Mouse (Mus musculus) liver, embryonic 13.5 days (tissue): ENCODE measurements around the gene Mymx. TPM values are rescaled to one million over a fixed set of nuclear protein-coding genes. Genes with fewer than 3 reads are reported as not detected.

ENCODE experiments used
- ATAC-seq: fragments of 200-750 bp; cut with Nextera tagmentation; 2 replicates; pipeline ENCODE4 v1.8.0; 2017; ENCODE audit warnings: low read depth, mild to moderate bottlenecking, moderate number of reproducible peaks, moderate library complexity
- DNase-seq: peaks from one replicate; pipeline ENCODE4 v3.0.0; 2022
- H3K27ac ChIP-seq: fragments of 300-500 bp; sonication (generic); 2 replicates; pipeline ENCODE4 v1.5.1; 2015; ENCODE audit warnings: moderate library complexity, mild to moderate bottlenecking, inconsistent platforms
- H3K27me3 ChIP-seq: fragments of 300-500 bp; sonication (generic); 2 replicates; pipeline ENCODE4 v1.6.1; 2015; ENCODE audit warnings: mild to moderate bottlenecking, inconsistent platforms
- H3K36me3 ChIP-seq: fragments of 300-500 bp; sonication (generic); 2 replicates; pipeline ENCODE4 v1.6.1; 2015; ENCODE audit warnings: mild to moderate bottlenecking, inconsistent platforms
- H3K4me1 ChIP-seq: fragments of 300-500 bp; sonication (generic); replicated peaks from 2 replicates; pipeline ENCODE4 v1.6.1; 2015; ENCODE audit warnings: inconsistent platforms
- H3K4me2 ChIP-seq: fragments of 300-500 bp; sonication (generic); 2 replicates; pipeline ENCODE4 v1.6.1; 2015; ENCODE audit warnings: inconsistent platforms, mild to moderate bottlenecking, moderate library complexity
- H3K4me3 ChIP-seq: fragments of 300-500 bp; sonication (generic); replicated peaks from 2 replicates; pipeline ENCODE4 v1.5.1; 2015; ENCODE audit warnings: mild to moderate bottlenecking, inconsistent platforms
- H3K9ac ChIP-seq: fragments of 300-500 bp; sonication (generic); 2 replicates; pipeline ENCODE4 v1.6.1; 2015; ENCODE audit warnings: mild to moderate bottlenecking, inconsistent platforms
- H3K9me3 ChIP-seq: fragments of 300-500 bp; sonication (generic); replicated peaks from 2 replicates; pipeline ENCODE4 v1.6.1; 2016; ENCODE audit warnings: inconsistent platforms
- WGBS: fragments of 180-500 bp; shearing (Covaris S2); methylation state at CpG from one replicate; pipeline ENCODE4 v1.1.7; 2015; ENCODE audit not compliant: insufficient replicate concordance; 5-methylcytosine and 5-hydroxymethylcytosine counted together
- polyA plus RNA-seq: library from polyadenylated mRNA; unstranded; fragments of >200 nt; fragmentation: Nextera tagmentation; extraction: Ambion mirVana; gene quantifications from 2 replicates; pipeline ENCODE4 v1.2.1, GENCODE M21; 2015

Gene Mymx
- polyA plus RNA-seq, 1 experiment from 2014 or later, result 0.59 TPM

GRCm38 (mm10) chr17:45578242-45578641, 23.7 kb downstream of the Mymx start:
- 62% methylated on average over 5 of the region's 5 CpGs for WGBS
- Histone ChIP-seq H3K9me3 (no peaks in the 10 kb centered on the region), H3K4me1 (peaks cover 72% of the 10 kb centered on the region), H3K9ac (no peak overlapping the region; the same call in 1 of the 2 replicates), H3K4me2 (no peak overlapping the region), H3K27me3 (no peaks in the 10 kb centered on the region), H3K4me3 (no peak overlapping the region), H3K27ac (peak overlapping the region; percentile 37; the same call in 1 of the 2 replicates), H3K36me3 (no peaks in the 10 kb centered on the region)
- no peak for ATAC-seq
- no peak for DNase-seq

- peak overlapping the region; percentile 95 for H3K27ac ChIP-seq
- H3K4me1 ChIP-seq, result peaks cover 70% of the 10 kb centered on the region
- H3K27me3 ChIP-seq, result no peaks in the 10 kb centered on the region
- no peak overlapping the region for H3K4me3 ChIP-seq
- peak overlapping the region; percentile 98 for H3K9ac ChIP-seq
- H3K4me2 ChIP-seq, result peak overlapping the region; percentile 97
- peaks cover 18% of the 10 kb centered on the region for H3K36me3 ChIP-seq
- DNase-seq (no peak), ATAC-seq (no peak)
- 85% methylated on average over 8 of the region's 8 CpGs for WGBS
- H3K9me3 ChIP-seq, result no peaks in the 10 kb centered on the region
Observed at GRCm38 (mm10) chr17:45575123-45575897, 26.6 kb downstream of the Mymx start.

- Histone ChIP-seq H3K36me3 (peaks cover 29% of the 10 kb centered on the region), H3K27ac (peak overlapping the region; percentile 95), H3K9ac (peak overlapping the region; percentile 98), H3K4me1 (peaks cover 69% of the 10 kb centered on the region), H3K9me3 (no peaks in the 10 kb centered on the region), H3K4me2 (peak overlapping the region; percentile 97), H3K27me3 (no peaks in the 10 kb centered on the region), H3K4me3 (peak overlapping the region; percentile 96)
- DNase-seq (peak; percentile 55), ATAC-seq (peak; percentile 47)
- WGBS, result 2% methylated on average over 17 of the region's 17 CpGs
Observed at GRCm38 (mm10) chr17:45574129-45574761, 27.7 kb downstream of the Mymx start.

- H3K27me3 ChIP-seq, result no peaks in the 10 kb centered on the region
- under 1% methylated on average over 17 of the region's 18 CpGs for WGBS
Observed at GRCm38 (mm10) chr17:45573780-45574123, 28.1 kb downstream of the Mymx start.

GRCm38 (mm10) chr17:45573087-45573779, 28.7 kb downstream of the Mymx start, which contains the start of gene Hsp90ab1:
TSS of gene Hsp90ab1 (minus strand) at chr17:45573271.
- WGBS, result under 1% methylated on average over 41 of the region's 41 CpGs
- Histone ChIP-seq H3K27ac (peak within 1 kb of the TSS; percentile 95), H3K27me3 (no peaks in the 10 kb centered on the region), H3K9ac (peak within 1 kb of the TSS; percentile 98), H3K4me2 (peak within 1 kb of the TSS; percentile 97), H3K4me3 (peak within 1 kb of the TSS; percentile 96), H3K36me3 (peaks cover 39% of the 10 kb centered on the region), H3K4me1 (peaks cover 69% of the 10 kb centered on the region), H3K9me3 (no peaks in the 10 kb centered on the region)
- peak; percentile 72 for ATAC-seq
- peak; percentile 96 for DNase-seq

More at GRCm38 (mm10) chr17:45573780-45574123, 28.1 kb downstream of the Mymx start:
- Histone ChIP-seq H3K27ac (peak overlapping the region; percentile 95), H3K9ac (peak overlapping the region; percentile 98), H3K9me3 (no peaks in the 10 kb centered on the region), H3K4me3 (peak overlapping the region; percentile 96), H3K36me3 (peaks cover 34% of the 10 kb centered on the region), H3K4me1 (peaks cover 69% of the 10 kb centered on the region), H3K4me2 (peak overlapping the region; percentile 97)
- DNase-seq, result peak; percentile 91
- peak; percentile 62 for ATAC-seq

GRCm38 (mm10) chr17:45572103-45573086, 29.5 kb downstream of the Mymx start:
- WGBS, result under 1% methylated on average over 56 of the region's 57 CpGs
- Histone ChIP-seq H3K4me1 (peaks cover 73% of the 10 kb centered on the region), H3K9me3 (no peaks in the 10 kb centered on the region), H3K27ac (peak overlapping the region; percentile 95), H3K4me2 (peak overlapping the region; percentile 97), H3K36me3 (peaks cover 47% of the 10 kb centered on the region), H3K4me3 (peak overlapping the region; percentile 96), H3K9ac (peak overlapping the region; percentile 98), H3K27me3 (no peaks in the 10 kb centered on the region)
- peak; percentile 73 for DNase-seq
- ATAC-seq, result peak; percentile 55

- H3K9me3 ChIP-seq, result no peaks in the 10 kb centered on the region
- peaks cover 69% of the 10 kb centered on the region for H3K36me3 ChIP-seq
- WGBS, result 81% methylated on average over 4 of the region's 4 CpGs
- H3K9ac ChIP-seq, result peak overlapping the region; percentile 26
- peaks cover 87% of the 10 kb centered on the region for H3K4me1 ChIP-seq
- H3K4me3 ChIP-seq, result no peak overlapping the region
- H3K27ac ChIP-seq, result peak overlapping the region; percentile 6; the same call in 1 of the 2 replicates
- peak overlapping the region; percentile 15 for H3K4me2 ChIP-seq
- DNase-seq, result no peak
- ATAC-seq, result no peak
- H3K27me3 ChIP-seq, result no peaks in the 10 kb centered on the region
Observed at GRCm38 (mm10) chr17:45569999-45570398, 31.9 kb downstream of the Mymx start.

- no peaks in the 10 kb centered on the region for H3K9me3 ChIP-seq
- 82% methylated on average over 12 of the region's 12 CpGs for WGBS
- no peak overlapping the region for H3K9ac ChIP-seq
- 0 out of 2 replicates have a peak overlapping the region, but pooled peaks have one; percentile 15 for H3K27ac ChIP-seq
- no peak for ATAC-seq
- peaks cover 87% of the 10 kb centered on the region for H3K4me1 ChIP-seq
- no peaks in the 10 kb centered on the region for H3K27me3 ChIP-seq
- no peak for DNase-seq
- no peak overlapping the region for H3K4me2 ChIP-seq
- H3K36me3 ChIP-seq, result peaks cover 69% of the 10 kb centered on the region
- 0 out of 2 replicates have a peak overlapping the region, but pooled peaks have one; percentile 7 for H3K4me3 ChIP-seq
Observed at GRCm38 (mm10) chr17:45568990-45569389, 32.9 kb downstream of the Mymx start.

GRCm38 (mm10) chr17:45567162-45567601, 34.7 kb downstream of the Mymx start:
- Histone ChIP-seq H3K4me1 (peaks cover 81% of the 10 kb centered on the region), H3K36me3 (peaks cover 69% of the 10 kb centered on the region), H3K27me3 (no peaks in the 10 kb centered on the region), H3K9ac (no peak overlapping the region), H3K4me2 (no peak overlapping the region), H3K9me3 (no peaks in the 10 kb centered on the region), H3K27ac (peak overlapping the region; percentile 59), H3K4me3 (no peak overlapping the region)
- peak; percentile 24 for ATAC-seq
- 27% methylated on average over 4 of the region's 4 CpGs for WGBS
- DNase-seq, result peak; percentile 27
